ENCODE assay signal across 27 mouse cellular contexts in the genomic region with DNA sequence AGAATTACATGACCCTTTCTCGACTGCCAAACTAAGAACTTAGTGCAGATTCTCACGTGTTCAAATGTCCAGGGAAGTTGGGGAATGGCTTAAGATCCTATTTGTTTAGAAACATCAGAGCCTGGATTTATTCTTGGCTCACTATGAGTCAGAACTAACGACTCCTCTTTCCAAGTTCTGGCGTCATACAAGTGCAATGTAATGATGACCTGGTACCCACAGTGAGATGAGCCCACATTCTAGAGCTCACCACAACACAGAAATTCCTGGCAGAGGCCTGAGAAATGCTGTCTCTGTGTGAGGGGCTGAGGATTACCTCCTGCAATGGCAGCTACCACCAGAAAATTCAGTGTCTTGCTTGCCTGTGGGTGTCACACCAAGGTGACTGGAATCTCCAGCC. TPM values are rescaled to one million over a fixed set of nuclear protein-coding genes. Genes with fewer than 3 reads are reported as not detected.
DNase-seq lines count a peak whose midpoint lies in the region; ATAC-seq and TF ChIP-seq lines count a peak whose summit lies in the region.
"Had no signal": no experiment of that assay in that cellular context is flagged by ENCODE, and none has a peak within 500 bp of the region (broad histone marks: within the 10 kb centered on the region; RNA-seq: fewer than 3 reads in every experiment).

No protein-coding gene starts in this region.

- no peak for TF ChIP-seq CTCF in Patski (IDR thresholded peaks at IDR 0.05)
- no peak for TF ChIP-seq CTCF in kidney, adult 2 months (conservative IDR thresholded peaks at IDR 0.05; ENCODE audit: insufficient read depth, insufficient read length, low read depth, low read length)

- H3K9me3 ChIP-seq in kidney, embryonic 16.5 days (ENCODE audit: low read length): no peaks in the 10 kb centered on the region
- H3K9me3 ChIP-seq: embryonic facial prominence, embryonic 13.5 days; embryonic facial prominence, embryonic 15.5 days; forebrain, embryonic 10.5 days; forebrain, embryonic 12.5 days; G1E had no signal

- peak; percentile 89 for ATAC-seq in Patski
- no peak for ATAC-seq in kidney, embryonic 16.5 days (ENCODE audit: low FRiP score, low TSS enrichment)
- ATAC-seq: CD4-positive, CD25-positive, alpha-beta regulatory T cell, adult 4 months; forebrain, embryonic 14.5 days; forebrain, embryonic 16.5 days had no signal

- H3K27me3 ChIP-seq in Patski (no peaks in the 10 kb centered on the region), myocyte (ENCODE audit: control insufficient read depth, insufficient read depth, insufficient read length) (no peaks in the 10 kb centered on the region)
- H3K27me3 ChIP-seq in kidney, adult 2 months (replicated peaks; ENCODE audit: control insufficient read depth, insufficient read depth, low read length): no peaks in the 10 kb centered on the region
- H3K27me3 ChIP-seq in kidney, embryonic 16.5 days (ENCODE audit: insufficient read depth, low read length): no peaks in the 10 kb centered on the region
- H3K27me3 ChIP-seq: CH12.LX; embryonic facial prominence, embryonic 13.5 days; embryonic facial prominence, embryonic 15.5 days; forebrain, embryonic 12.5 days had no signal

- H3K79me2 ChIP-seq in myocyte (ENCODE audit: control insufficient read depth, insufficient read depth): no peaks in the 10 kb centered on the region

- in situ Hi-C loops in Patski (cut with MboI; ENCODE audit: low pct_unique_long_range_greater_than_20kb): no loop called here

- TF ChIP-seq POLR2A in myocyte (IDR thresholded peaks at IDR 0.05; ENCODE audit: insufficient read length, low read depth): no peak
- TF ChIP-seq POLR2A in kidney, adult 2 months (IDR thresholded peaks at IDR 0.05; ENCODE audit: low read depth, low read length): no peak

- H3ac ChIP-seq in myocyte (ENCODE audit: control insufficient read depth, insufficient read length): no peak overlapping the region

- WGBS in kidney, adult 2 months: 77% methylated on average over 4 of the region's 4 CpGs
- 79% methylated on average over 4 of the region's 4 CpGs for WGBS in kidney, embryonic 16.5 days

- no peak overlapping the region for H3K4me3 ChIP-seq in myocyte
- no peak overlapping the region for H3K4me3 ChIP-seq in kidney, adult 2 months (ENCODE audit: insufficient read depth, low read depth, low read length)
- H3K4me3 ChIP-seq in kidney, embryonic 16.5 days (ENCODE audit: low read length): no peak overlapping the region
- H3K4me3 ChIP-seq: embryonic facial prominence, embryonic 13.5 days; embryonic facial prominence, embryonic 15.5 days; erythroblast, embryonic 14.5 days; forebrain, embryonic 10.5 days; forebrain, embryonic 12.5 days had no signal

- H3K36me3 ChIP-seq in myocyte (ENCODE audit: control insufficient read depth, insufficient read depth): no peaks in the 10 kb centered on the region
- H3K36me3 ChIP-seq in kidney, adult 2 months (ENCODE audit: control insufficient read depth, insufficient read depth, low read length): no peaks in the 10 kb centered on the region
- no peaks in the 10 kb centered on the region for H3K36me3 ChIP-seq in kidney, embryonic 16.5 days (ENCODE audit: insufficient read depth, low read length)
- H3K36me3 ChIP-seq: embryonic facial prominence, embryonic 13.5 days; embryonic facial prominence, embryonic 15.5 days; forebrain, embryonic 10.5 days; forebrain, embryonic 12.5 days; G1E had no signal

- POLR2A ChIA-PET in Patski (lab: Charles Lee): interaction anchor here (0.7 to 1.6 kb wide), 3 partner anchors 9 to 85 kb away, joined by 3 to 5 read pairs (median 3); no protein-coding TSS in a partner anchor

- no peak overlapping the region for H3K27ac ChIP-seq in kidney, adult 2 months (ENCODE audit: insufficient read depth, low read depth, low read length)
- H3K27ac ChIP-seq in kidney, embryonic 16.5 days (ENCODE audit: low read length): no peak overlapping the region
- H3K27ac ChIP-seq: embryonic facial prominence, embryonic 13.5 days; embryonic facial prominence, embryonic 15.5 days; forebrain, embryonic 10.5 days; forebrain, embryonic 12.5 days had no signal

- DNase-seq in 3134 (ENCODE audit: extremely low read depth, insufficient read length, low spot score) (peak; percentile 42), Patski (ENCODE audit: low read depth, low spot score) (peak; percentile 97)
- peak; percentile 62 for DNase-seq in Muller cell, postnatal 12 days (ENCODE audit: inconsistent ontology term)
- no peak for DNase-seq in kidney, adult 2 months
- no peak for DNase-seq in urinary bladder, postnatal 14 days (ENCODE audit: low spot score)
- DNase-seq: adrenal gland, adult 8-10 months; adrenal gland, postnatal 25 days; B cell, adult 2 months; cerebellum, adult 11 months; cerebellum, adult 18-20 months; cerebellum, adult 8-10 months; cerebellum, adult 9-11 months; cerebellum, postnatal 14 days; cerebellum, postnatal 36 days; embryo, embryonic 11 days had no signal

- H3K4me1 ChIP-seq in kidney, adult 2 months (ENCODE audit: control insufficient read depth, insufficient read depth, low read length): no peaks in the 10 kb centered on the region
- H3K4me1 ChIP-seq in kidney, embryonic 16.5 days (ENCODE audit: insufficient read depth, low read length): no peaks in the 10 kb centered on the region
- H3K4me1 ChIP-seq: embryonic facial prominence, embryonic 13.5 days; embryonic facial prominence, embryonic 15.5 days; forebrain, embryonic 10.5 days; forebrain, embryonic 12.5 days had no signal

- H3K9ac ChIP-seq in kidney, embryonic 16.5 days (replicated peaks; ENCODE audit: low read length): no peak overlapping the region
- H3K9ac ChIP-seq: embryonic facial prominence, embryonic 13.5 days; embryonic facial prominence, embryonic 15.5 days; forebrain, embryonic 12.5 days had no signal

- H3K4me2 ChIP-seq in myocyte (ENCODE audit: low read depth): no peak overlapping the region
- H3K4me2 ChIP-seq in kidney, embryonic 16.5 days (replicated peaks; ENCODE audit: low read depth, low read length): no peak overlapping the region
- H3K4me2 ChIP-seq: embryonic facial prominence, embryonic 13.5 days; embryonic facial prominence, embryonic 15.5 days; forebrain, embryonic 12.5 days had no signal

- CTCF ChIA-PET in Patski (lab: Charles Lee): interaction anchor here (1.2 to 1.9 kb wide), 3 partner anchors 9 to 49 kb away, joined by 3 to 6 read pairs (median 4); no protein-coding TSS in a partner anchor

TF ChIP-seq in myocyte, 11 proteins besides CTCF, POLR2A, EP300 and RAD21:
- TF ChIP-seq CEBPB (IDR thresholded peaks at IDR 0.05; ENCODE audit: insufficient read depth, poor library complexity, severe bottlenecking) (peak; percentile 61), MYOG (IDR thresholded peaks at IDR 0.05; ENCODE audit: control insufficient read depth in 1 of 3, insufficient read depth in 1 of 3, insufficient read length in 2 of 3, low read depth in 2 of 3) (no peak)

RNA-seq across cellular contexts. Expression of a gene that starts 18.1 kb away (rescaled TPM):
- polyA plus RNA-seq in Patski (2021): 8.4 TPM
- polyA plus RNA-seq in myocyte (2012; fragmentation: generic; extraction: Trizol): 0.13 TPM
- 3.8 and 4.2 TPM in 2 replicates for polyA plus RNA-seq in kidney, adult 2 months (2012; rRNA removed)
- 8.3 and 9.2 TPM in 2 replicates for polyA plus RNA-seq in kidney, embryonic 16.5 days (2015; fragmentation: Nextera tagmentation; extraction: Ambion mirVana)

Comparison
In these comparisons a context has a peak if more than half of its experiments do, and no peak if none do; other contexts are left out.
1. DNase-seq: peak in 3134 (single experiment), Muller cell, postnatal 12 days (single experiment) and Patski (single experiment); none in kidney, adult 2 months (single experiment) and urinary bladder, postnatal 14 days (single experiment).